Mouse (Mus musculus): ENCODE data around the gene C2. TPM values are rescaled to one million over a fixed set of nuclear protein-coding genes. Genes with fewer than 3 reads are reported as not detected.

C2 gene
- polyA plus RNA-seq, 1 experiment = 62.9 TPM

- Histone ChIP-seq H3K4me3 (ENCODE audit: insufficient read depth, low read depth, low read length) (peak overlapping the region; percentile 89), H3K27me3 (replicated peaks; ENCODE audit: control insufficient read depth, insufficient read depth, low read length) (no peaks in the 10 kb centered on the region), H3K4me1 (ENCODE audit: control insufficient read depth, insufficient read depth, low read length) (no peaks in the 10 kb centered on the region; the same call in 1 of the 2 replicates), H3K36me3 (ENCODE audit: control insufficient read depth, insufficient read depth, low read length) (no peaks in the 10 kb centered on the region; the same call in 1 of the 2 replicates), H3K27ac (ENCODE audit: insufficient read depth, low read depth, low read length) (no peak overlapping the region)
- TF ChIP-seq CTCF (conservative IDR thresholded peaks at IDR 0.05; ENCODE audit: insufficient read depth, insufficient read length, low read depth, low read length) (no peak), POLR2A (IDR thresholded peaks at IDR 0.05; ENCODE audit: low read depth, low read length) (no peak)
- DNase-seq = peak; percentile 19
- WGBS = 0% methylated on average over 29 of the region's 47 CpGs
Observed at GRCm38 (mm10) chr17:34898706-34899052, 614 bp upstream of the C2 start.

DNA sequence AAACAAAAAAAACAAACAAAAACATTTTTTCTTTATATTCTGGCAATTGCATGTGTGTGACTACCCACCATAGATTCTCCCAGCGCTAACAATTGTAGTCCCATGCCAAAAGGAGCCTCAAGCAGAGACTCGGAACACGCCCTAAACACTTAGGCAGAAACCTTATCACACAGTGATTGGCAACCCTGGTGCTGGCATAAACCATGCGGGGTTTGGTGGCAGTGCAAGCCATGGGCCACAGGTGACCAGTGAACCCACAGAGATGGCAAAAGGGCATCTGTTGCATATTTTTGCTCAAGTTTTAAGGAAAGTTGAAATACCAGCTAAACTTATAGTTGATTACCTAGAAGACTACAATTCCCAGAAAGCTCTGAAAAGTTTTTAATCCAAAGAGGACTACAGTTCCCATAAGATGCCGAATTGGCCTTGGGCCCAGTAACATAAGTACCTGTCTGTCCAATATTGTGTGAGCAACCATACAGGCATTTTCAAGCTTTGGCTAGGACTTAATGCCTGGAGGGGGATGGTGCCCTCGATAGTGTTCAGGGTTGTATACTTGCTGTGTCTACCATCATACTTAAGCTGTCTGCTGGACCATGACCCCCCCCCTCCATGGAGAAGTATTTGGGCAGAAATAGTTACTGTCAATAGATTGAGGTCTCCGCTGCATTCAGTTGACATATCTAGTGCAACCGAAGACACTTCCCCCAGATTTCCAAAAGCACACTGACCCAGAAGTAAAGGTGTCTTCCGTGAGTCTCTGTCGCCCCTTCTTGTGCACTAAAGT lies 499 bp downstream of the C2 start:
- peak overlapping the region; percentile 89 for H3K4me3 ChIP-seq (ENCODE audit: insufficient read depth, low read depth, low read length)
- WGBS = 17% methylated on average over 10 of the region's 10 CpGs
- no peaks in the 10 kb centered on the region; the same call in 1 of the 2 replicates for H3K4me1 ChIP-seq (ENCODE audit: control insufficient read depth, insufficient read depth, low read length)
- peak; percentile 47 for DNase-seq
- no peaks in the 10 kb centered on the region; the same call in 1 of the 2 replicates for H3K36me3 ChIP-seq (ENCODE audit: control insufficient read depth, insufficient read depth, low read length)
- peak overlapping the region; percentile 87 for H3K27ac ChIP-seq (ENCODE audit: insufficient read depth, low read depth, low read length)
- H3K27me3 ChIP-seq (replicated peaks; ENCODE audit: control insufficient read depth, insufficient read depth, low read length) = no peaks in the 10 kb centered on the region
- TF ChIP-seq CTCF (conservative IDR thresholded peaks at IDR 0.05; ENCODE audit: insufficient read depth, insufficient read length, low read depth, low read length) = no peak
- no peak for TF ChIP-seq POLR2A (IDR thresholded peaks at IDR 0.05; ENCODE audit: low read depth, low read length)

DNA sequence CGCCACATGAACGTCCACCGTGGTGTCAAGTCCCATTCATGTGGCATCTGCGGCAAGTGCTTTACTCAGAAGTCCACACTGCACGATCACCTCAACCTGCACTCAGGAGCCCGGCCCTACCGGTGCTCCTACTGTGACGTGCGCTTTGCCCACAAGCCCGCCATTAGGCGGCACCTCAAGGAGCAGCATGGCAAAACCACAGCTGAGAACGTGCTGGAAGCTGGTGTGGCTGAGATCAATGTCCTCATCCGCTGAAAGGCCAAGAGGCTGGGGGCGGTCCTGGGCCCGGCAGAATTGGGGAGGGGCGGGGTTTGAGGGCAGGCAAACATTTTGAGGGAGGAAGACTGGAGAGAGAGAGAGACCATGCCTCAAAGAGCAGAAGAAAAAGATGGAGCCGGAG lies 1.7 kb downstream of the C2 start:
- no peaks in the 10 kb centered on the region for H3K36me3 ChIP-seq (ENCODE audit: control insufficient read depth, insufficient read depth, low read length)
- no peak overlapping the region for H3K27ac ChIP-seq (ENCODE audit: insufficient read depth, low read depth, low read length)
- 83% methylated on average over 17 of the region's 17 CpGs for WGBS
- H3K27me3 ChIP-seq (replicated peaks; ENCODE audit: control insufficient read depth, insufficient read depth, low read length) = no peaks in the 10 kb centered on the region
- no peak overlapping the region for H3K4me3 ChIP-seq (ENCODE audit: insufficient read depth, low read depth, low read length)
- peak; percentile 19 for DNase-seq
- TF ChIP-seq CTCF (conservative IDR thresholded peaks at IDR 0.05; ENCODE audit: insufficient read depth, insufficient read length, low read depth, low read length) (no peak), POLR2A (IDR thresholded peaks at IDR 0.05; ENCODE audit: low read depth, low read length) (no peak)
- no peaks in the 10 kb centered on the region; the same call in 1 of the 2 replicates for H3K4me1 ChIP-seq (ENCODE audit: control insufficient read depth, insufficient read depth, low read length)

GRCm38 (mm10) chr17:34895724-34896123 lies 2.3 kb downstream of the C2 start:
- Histone ChIP-seq H3K27me3 (replicated peaks; ENCODE audit: control insufficient read depth, insufficient read depth, low read length) (no peaks in the 10 kb centered on the region), H3K4me1 (ENCODE audit: control insufficient read depth, insufficient read depth, low read length) (no peaks in the 10 kb centered on the region; the same call in 1 of the 2 replicates), H3K36me3 (ENCODE audit: control insufficient read depth, insufficient read depth, low read length) (no peaks in the 10 kb centered on the region), H3K27ac (ENCODE audit: insufficient read depth, low read depth, low read length) (no peak overlapping the region), H3K4me3 (ENCODE audit: insufficient read depth, low read depth, low read length) (no peak overlapping the region)
- no peak for DNase-seq
- WGBS = 94% methylated on average over 15 of the region's 15 CpGs
- TF ChIP-seq POLR2A (IDR thresholded peaks at IDR 0.05; ENCODE audit: low read depth, low read length) (no peak), CTCF (conservative IDR thresholded peaks at IDR 0.05; ENCODE audit: insufficient read depth, insufficient read length, low read depth, low read length) (no peak)

DNA sequence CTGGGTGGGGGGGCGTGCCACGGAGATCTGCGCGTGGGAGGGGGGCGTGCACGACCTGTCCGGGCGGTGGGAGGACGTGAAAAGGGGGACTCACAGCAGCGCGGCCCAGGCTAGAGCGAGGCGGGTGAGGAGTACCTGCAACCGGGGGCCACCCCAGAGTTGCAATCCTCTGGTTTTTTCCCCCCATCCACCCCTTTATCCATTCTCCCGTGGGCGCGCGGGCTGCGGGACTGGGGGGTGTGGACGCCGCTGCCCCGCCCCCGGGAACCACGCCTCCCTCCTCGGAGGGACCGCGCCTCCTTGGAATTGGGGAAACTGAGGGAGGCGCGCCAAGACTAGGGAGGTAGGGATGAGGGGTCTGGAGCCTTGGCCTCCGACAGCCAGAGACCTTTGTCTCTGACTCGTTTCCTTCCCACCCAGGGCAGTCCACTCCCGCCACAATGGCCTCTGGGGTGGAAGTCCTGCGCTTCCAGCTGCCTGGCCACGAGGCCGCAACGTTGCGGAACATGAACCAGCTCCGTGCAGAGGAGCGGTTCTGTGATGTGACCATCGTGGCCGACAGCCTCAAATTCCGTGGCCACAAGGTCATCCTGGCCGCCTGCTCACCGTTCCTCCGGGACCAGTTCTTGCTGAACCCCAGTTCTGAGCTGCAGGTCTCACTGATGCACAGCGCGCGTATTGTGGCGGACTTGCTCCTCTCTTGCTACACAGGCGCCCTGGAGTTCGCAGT lies 3.1 kb downstream of the C2 start:
- peak; percentile 58 for DNase-seq
- H3K4me1 ChIP-seq (ENCODE audit: control insufficient read depth, insufficient read depth, low read length) = no peaks in the 10 kb centered on the region; the same call in 1 of the 2 replicates
- TF ChIP-seq CTCF (conservative IDR thresholded peaks at IDR 0.05; ENCODE audit: insufficient read depth, insufficient read length, low read depth, low read length) (no peak), POLR2A (IDR thresholded peaks at IDR 0.05; ENCODE audit: low read depth, low read length) (no peak)
- H3K36me3 ChIP-seq (ENCODE audit: control insufficient read depth, insufficient read depth, low read length) = no peaks in the 10 kb centered on the region
- no peak overlapping the region; the same call in 1 of the 2 replicates for H3K27ac ChIP-seq (ENCODE audit: insufficient read depth, low read depth, low read length)
- H3K27me3 ChIP-seq (replicated peaks; ENCODE audit: control insufficient read depth, insufficient read depth, low read length) = no peaks in the 10 kb centered on the region
- 7% methylated on average over 51 of the region's 51 CpGs for WGBS
- H3K4me3 ChIP-seq (ENCODE audit: insufficient read depth, low read depth, low read length) = peak overlapping the region; percentile 74

DNA sequence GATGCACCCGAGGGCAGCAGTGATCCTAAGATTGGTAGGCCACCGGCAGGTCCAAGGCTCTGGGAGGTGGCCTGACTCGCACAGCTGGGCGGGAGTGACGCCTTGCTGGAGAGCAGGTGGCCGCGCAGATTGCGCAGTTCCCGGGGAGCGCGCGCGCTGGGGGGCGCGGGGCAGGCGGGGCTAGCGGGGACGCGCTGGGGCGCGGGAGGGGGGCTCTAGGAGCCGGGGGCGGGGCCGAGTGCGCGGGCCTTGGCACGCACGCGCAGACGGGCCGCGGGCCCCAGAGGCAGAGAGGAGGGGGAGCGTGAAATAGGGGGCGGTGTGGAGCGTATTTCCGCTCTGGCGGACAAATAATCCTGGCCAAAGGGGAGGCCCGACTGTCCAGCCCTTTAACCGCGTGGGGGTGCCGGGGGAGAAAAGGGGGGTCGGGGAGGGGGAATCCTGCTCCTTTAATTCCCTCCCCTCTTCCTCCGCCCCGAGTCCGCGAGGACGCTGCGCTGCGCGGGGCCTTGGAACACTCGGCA lies 3.9 kb downstream of the C2 start:
- peak; percentile 96 for DNase-seq
- Histone ChIP-seq H3K4me3 (ENCODE audit: insufficient read depth, low read depth, low read length) (peak overlapping the region; percentile 74), H3K27me3 (replicated peaks; ENCODE audit: control insufficient read depth, insufficient read depth, low read length) (no peaks in the 10 kb centered on the region), H3K4me1 (ENCODE audit: control insufficient read depth, insufficient read depth, low read length) (no peaks in the 10 kb centered on the region; the same call in 1 of the 2 replicates), H3K36me3 (ENCODE audit: control insufficient read depth, insufficient read depth, low read length) (no peaks in the 10 kb centered on the region), H3K27ac (ENCODE audit: insufficient read depth, low read depth, low read length) (peak overlapping the region; percentile 44)
- TF ChIP-seq POLR2A (IDR thresholded peaks at IDR 0.05; ENCODE audit: low read depth, low read length) = peak; percentile 60
- TF ChIP-seq CTCF (conservative IDR thresholded peaks at IDR 0.05; ENCODE audit: insufficient read depth, insufficient read length, low read depth, low read length) = 0 out of 2 replicates have a peak, but pooled peaks have one; percentile 15
- WGBS = under 1% methylated on average over 44 of the region's 51 CpGs
